Mouse (Mus musculus) spleen, adult 2 months (tissue): ENCODE data around the gene Smtnl2. TPM values are rescaled to one million over a fixed set of nuclear protein-coding genes. Genes with fewer than 3 reads are reported as not detected.
A peak's percentile ranks its signal among the peaks of the same experiment; 100 is the strongest.

Experiments
- DNase-seq, 2 experiments: peaks; one replicate each; pipeline versions ENCODE4 v3.0.0 to v3.0.0-alpha.2; 2012 to 2021; ENCODE audit warnings: low spot score in 2 of 2, low read depth in 1 of 2
- H3K27ac ChIP-seq: fragments of 200-500 bp; 2 replicates; pipeline ENCODE4 v1.5.1; 2012; ENCODE audit warnings: low read length, inconsistent platforms; ENCODE audit not compliant: insufficient read depth
- H3K27me3 ChIP-seq: fragments of 200-500 bp; 2 replicates; pipeline ENCODE4 v1.6.1; 2012; ENCODE audit warnings: mild to moderate bottlenecking, moderate library complexity, low read length, inconsistent platforms; ENCODE audit not compliant: control insufficient read depth, insufficient read depth
- H3K36me3 ChIP-seq: fragments of 200-500 bp; 2 replicates; pipeline ENCODE4 v1.6.1; 2012; ENCODE audit warnings: mild to moderate bottlenecking, low read length, inconsistent platforms; ENCODE audit not compliant: control insufficient read depth, insufficient read depth
- H3K4me1 ChIP-seq: fragments of 200-500 bp; 2 replicates; pipeline ENCODE4 v1.6.1; 2011; ENCODE audit warnings: inconsistent platforms; ENCODE audit not compliant: control insufficient read depth, insufficient read depth, insufficient read length
- H3K4me3 ChIP-seq: fragments of 200-500 bp; 2 replicates; pipeline ENCODE4 v1.5.1; 2011; ENCODE audit warnings: mild to moderate bottlenecking, inconsistent platforms; ENCODE audit not compliant: insufficient read depth, insufficient read length; ENCODE audit errors: extremely low read depth
- CTCF ChIP-seq: fragments of 200-500 bp; IDR thresholded peaks from 2 replicates; pipeline ENCODE4 v1.5.1; 2011; ENCODE audit warnings: mild to moderate bottlenecking, inconsistent platforms; ENCODE audit not compliant: insufficient read depth, insufficient read length, insufficient replicate concordance; ENCODE audit errors: extremely low read depth
- POLR2A ChIP-seq: fragments of 200-500 bp; IDR thresholded peaks from 2 replicates; pipeline ENCODE4 v1.6.1; 2011; ENCODE audit warnings: low read depth, low read length, inconsistent platforms
- WGBS: fragments of 180-500 bp; shearing (Covaris S2); methylation state at CpG from one replicate; pipeline ENCODE4 v1.1.7; 2018; 5-methylcytosine and 5-hydroxymethylcytosine counted together
- polyA plus RNA-seq: library from polyadenylated mRNA; depleted of rRNA; stranded (reverse); fragments of >200 nt; gene quantifications from 2 replicates; pipeline ENCODE4 v1.2.3, GENCODE M21; 2012; rRNA removed

Smtnl2 gene
- polyA plus RNA-seq = 0.98 and 1.6 TPM in 2 replicates

GRCm38 (mm10) chr11:72411093-72411921 is at the start of gene Smtnl2:
Gene Smtnl2, minus strand, starts transcription at chr11:72411713.
- Histone ChIP-seq H3K27me3 (0 out of 2 replicates have a peak, but pooled peaks cover 2% of the 10 kb centered on the region), H3K27ac (no peak within 1 kb of the TSS), H3K36me3 (no peaks in the 10 kb centered on the region), H3K4me3 (peak within 1 kb of the TSS; percentile 58), H3K4me1 (peaks cover 8% of the 10 kb centered on the region; the same call in 1 of the 2 replicates)
- WGBS = under 1% methylated on average over 82 of the region's 86 CpGs
- TF ChIP-seq CTCF (no peak), POLR2A (no peak)
- DNase-seq = peak in 1 of 2 experiments; percentile 32

- peaks cover 2% of the 10 kb centered on the region; the same call in 1 of the 2 replicates for H3K36me3 ChIP-seq
- 72% methylated on average over 3 of the region's 3 CpGs for WGBS
- DNase-seq = no peak
- H3K27me3 ChIP-seq = no peaks in the 10 kb centered on the region
- peaks cover 16% of the 10 kb centered on the region for H3K4me1 ChIP-seq
- H3K4me3 ChIP-seq = no peak overlapping the region
- no peak for TF ChIP-seq POLR2A
- no peak for TF ChIP-seq CTCF
- H3K27ac ChIP-seq = peak overlapping the region; percentile 1; the same call in 1 of the 2 replicates
Observed at GRCm38 (mm10) chr11:72458502-72458901, 47.0 kb upstream of the Smtnl2 start.

- 70% methylated on average over 12 of the region's 12 CpGs for WGBS
- Histone ChIP-seq H3K27ac (peak overlapping the region; percentile 9; the same call in 1 of the 2 replicates), H3K4me3 (no peak overlapping the region), H3K27me3 (no peaks in the 10 kb centered on the region), H3K36me3 (peaks cover 3% of the 10 kb centered on the region; the same call in 1 of the 2 replicates), H3K4me1 (peaks cover 16% of the 10 kb centered on the region)
- no peak for TF ChIP-seq POLR2A
- TF ChIP-seq CTCF = no peak
- no peak for DNase-seq
Observed at GRCm38 (mm10) chr11:72457995-72458496, 46.5 kb upstream of the Smtnl2 start.

- H3K36me3 ChIP-seq = peaks cover 19% of the 10 kb centered on the region
- H3K27ac ChIP-seq = no peak overlapping the region
- no peak overlapping the region for H3K4me3 ChIP-seq
- no peak for TF ChIP-seq CTCF
- no peak for TF ChIP-seq POLR2A
- WGBS = 92% methylated on average over 5 of the region's 5 CpGs
- no peaks in the 10 kb centered on the region for H3K27me3 ChIP-seq
- DNase-seq = no peak
- no peaks in the 10 kb centered on the region for H3K4me1 ChIP-seq
Observed at GRCm38 (mm10) chr11:72455694-72456093, 44.2 kb upstream of the Smtnl2 start.

GRCm38 (mm10) chr11:72453105-72453953 is 41.8 kb upstream of the Smtnl2 start:
- Histone ChIP-seq H3K27ac (no peak overlapping the region), H3K36me3 (peaks cover 42% of the 10 kb centered on the region), H3K4me1 (no peaks in the 10 kb centered on the region), H3K4me3 (no peak overlapping the region), H3K27me3 (no peaks in the 10 kb centered on the region)
- TF ChIP-seq POLR2A (no peak), CTCF (no peak)
- no peak for DNase-seq
- 87% methylated on average over 15 of the region's 15 CpGs for WGBS

- DNase-seq = no peak
- TF ChIP-seq POLR2A = no peak
- no peak for TF ChIP-seq CTCF
- no peak overlapping the region for H3K27ac ChIP-seq
- no peaks in the 10 kb centered on the region for H3K27me3 ChIP-seq
- peaks cover 51% of the 10 kb centered on the region for H3K36me3 ChIP-seq
- H3K4me1 ChIP-seq = peaks cover under 1% of the 10 kb centered on the region; the same call in 1 of the 2 replicates
- no peak overlapping the region for H3K4me3 ChIP-seq
- WGBS = 86% methylated on average over 3 of the region's 3 CpGs
Observed at GRCm38 (mm10) chr11:72452140-72452665, 40.7 kb upstream of the Smtnl2 start.
